Mouse (Mus musculus) forebrain, embryonic 16.5 days (tissue): ENCODE measurements at regions not wholly inside any gene's neighbourhood (a gene's known extent, or its start where the extent isn't known, plus 50 kb on each side); places are given as distances from the start of the nearest gene placed in this dataset.

Source experiments
- ATAC-seq: fragments of 200-750 bp; cut with Nextera tagmentation; 2 replicates; pipeline ENCODE4 v1.8.0; 2017; ENCODE audit warnings: mild to moderate bottlenecking, moderate library complexity
- H3K27ac ChIP-seq: fragments of 300-500 bp; sonication (generic); 2 replicates; pipeline ENCODE4 v1.5.1; 2014; ENCODE audit warnings: low read length, control low read depth
- H3K27me3 ChIP-seq: fragments of 300-500 bp; sonication (generic); replicated peaks from 2 replicates; pipeline ENCODE4 v1.6.1; 2014; ENCODE audit warnings: low read length; ENCODE audit not compliant: control insufficient read depth, insufficient read depth
- H3K36me3 ChIP-seq: fragments of 300-500 bp; sonication (generic); 2 replicates; pipeline ENCODE4 v1.6.1; 2014; ENCODE audit not compliant: control insufficient read depth, insufficient read depth
- H3K4me1 ChIP-seq: fragments of 300-500 bp; sonication (generic); replicated peaks from 2 replicates; pipeline ENCODE4 v1.6.1; 2014; ENCODE audit warnings: low read length; ENCODE audit not compliant: control insufficient read depth, insufficient read depth
- H3K4me2 ChIP-seq: fragments of 300-500 bp; sonication (generic); 2 replicates; pipeline ENCODE4 v1.6.1; 2014; ENCODE audit warnings: mild to moderate bottlenecking, low read length, control low read depth
- H3K4me3 ChIP-seq: fragments of 300-500 bp; sonication (generic); replicated peaks from 2 replicates; pipeline ENCODE4 v1.5.1; 2014; ENCODE audit warnings: mild to moderate bottlenecking, low read length, control low read depth
- H3K9ac ChIP-seq: fragments of 300-500 bp; sonication (generic); replicated peaks from 2 replicates; pipeline ENCODE4 v1.6.1; 2014; ENCODE audit warnings: low read depth, low read length, control low read depth
- H3K9me3 ChIP-seq: fragments of 300-500 bp; sonication (generic); 2 replicates; pipeline ENCODE4 v1.6.1; 2016; ENCODE audit warnings: low read length; ENCODE audit not compliant: control insufficient read depth
- WGBS: fragments of 180-500 bp; shearing (Covaris S2); extraction: QIAGEN DNeasy Blood & Tissue Kit; methylation state at CpG from one replicate; pipeline ENCODE4 v1.1.7; 2014; 5-methylcytosine and 5-hydroxymethylcytosine counted together

DNA sequence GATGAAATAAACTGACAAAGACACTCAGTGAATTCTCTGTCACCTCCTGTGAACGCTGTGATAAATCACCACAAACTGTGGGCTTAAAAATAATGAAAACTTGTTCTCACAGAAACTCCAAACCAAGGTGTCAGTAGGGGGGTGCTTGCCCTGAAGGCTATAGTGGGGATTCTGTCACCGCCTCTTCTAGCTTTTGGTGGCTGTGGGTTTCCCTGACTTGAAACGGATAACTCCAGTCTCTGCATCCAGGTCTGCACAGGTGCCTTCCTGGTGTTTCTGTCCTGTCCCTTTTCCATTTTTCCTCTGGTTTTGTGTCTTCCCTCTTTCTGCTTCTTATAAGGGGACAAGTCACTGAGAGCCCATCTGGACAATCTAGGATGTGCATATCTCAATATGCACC lies 84.6 kb upstream of the Pgrmc2 start:
- Histone ChIP-seq H3K4me2 (no peak overlapping the region), H3K9ac (no peak overlapping the region), H3K4me3 (no peak overlapping the region), H3K4me1 (no peaks in the 10 kb centered on the region), H3K36me3 (no peaks in the 10 kb centered on the region), H3K27me3 (no peaks in the 10 kb centered on the region), H3K27ac (no peak overlapping the region), H3K9me3 (no peaks in the 10 kb centered on the region)
- no peak for ATAC-seq
- 95% methylated on average over 3 of the region's 3 CpGs for WGBS

DNA sequence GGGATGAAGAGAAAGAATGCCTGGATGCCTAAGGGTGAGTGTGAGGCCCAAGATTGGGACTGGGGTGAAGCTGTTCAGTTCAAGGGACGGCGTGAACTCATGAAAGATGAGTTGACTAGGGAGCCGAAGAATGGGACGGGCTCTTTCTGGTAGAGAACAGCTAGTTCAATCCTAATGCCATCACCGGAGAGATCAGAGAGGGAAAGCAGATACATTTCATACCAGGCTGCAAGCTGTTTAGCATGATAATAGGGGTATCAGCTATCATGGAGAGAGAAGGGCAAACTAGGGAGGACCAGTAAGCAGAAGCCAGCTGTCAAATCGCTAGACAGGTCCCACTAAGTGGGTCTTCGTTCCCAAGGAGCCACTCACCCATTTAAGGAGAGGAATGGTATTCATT lies 81.9 kb upstream of the Pgrmc2 start:
- Histone ChIP-seq H3K4me3 (no peak overlapping the region), H3K4me1 (no peaks in the 10 kb centered on the region), H3K4me2 (no peak overlapping the region), H3K27ac (no peak overlapping the region), H3K36me3 (no peaks in the 10 kb centered on the region), H3K9me3 (no peaks in the 10 kb centered on the region), H3K9ac (no peak overlapping the region), H3K27me3 (no peaks in the 10 kb centered on the region)
- ATAC-seq = no peak
- WGBS = 87% methylated on average over 7 of the region's 7 CpGs

DNA sequence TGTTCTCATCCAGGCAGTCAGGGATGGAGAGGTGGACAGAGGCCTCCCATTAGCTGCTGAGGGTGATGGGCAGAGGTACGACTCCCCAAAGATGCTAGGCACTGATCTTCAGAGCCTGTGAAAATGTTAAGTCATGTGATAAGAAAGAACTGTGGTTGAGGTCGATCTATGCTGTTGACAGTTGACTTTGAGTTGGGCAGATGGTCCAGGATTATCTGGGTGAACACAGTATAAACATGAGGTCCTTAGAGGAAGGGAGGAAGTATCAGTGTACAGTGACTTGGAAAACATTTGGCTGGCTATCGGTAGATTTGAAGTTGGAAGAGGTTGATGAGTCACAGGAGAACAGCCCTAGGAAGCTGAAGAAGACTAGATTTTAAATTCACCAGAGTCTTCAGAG lies 80.9 kb upstream of the Pgrmc2 start:
- Histone ChIP-seq H3K4me3 (no peak overlapping the region), H3K9me3 (no peaks in the 10 kb centered on the region), H3K27ac (no peak overlapping the region), H3K4me1 (no peaks in the 10 kb centered on the region), H3K4me2 (no peak overlapping the region), H3K27me3 (no peaks in the 10 kb centered on the region), H3K36me3 (no peaks in the 10 kb centered on the region), H3K9ac (no peak overlapping the region)
- 88% methylated on average over 3 of the region's 3 CpGs for WGBS
- no peak for ATAC-seq

DNA sequence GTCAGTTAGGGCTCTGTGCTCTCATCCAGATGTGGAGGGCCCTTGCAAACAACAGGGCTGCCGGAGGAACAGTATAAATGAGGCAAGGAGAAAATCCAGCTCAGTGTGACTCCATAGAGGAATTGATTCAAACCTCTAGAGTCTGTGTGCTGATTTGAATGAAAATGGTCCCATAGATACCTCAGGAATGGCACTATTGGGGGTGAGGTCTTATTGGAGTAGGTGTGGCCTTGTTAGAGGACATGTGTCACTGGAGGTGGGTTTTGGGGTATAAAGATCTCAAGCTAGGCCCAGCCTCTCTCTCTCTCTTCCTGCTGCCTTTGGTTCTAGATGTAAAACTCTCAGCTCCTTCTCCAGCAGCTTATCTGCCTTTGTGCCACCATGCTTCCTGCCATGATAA lies 79.7 kb upstream of the Pgrmc2 start:
- no peak overlapping the region for H3K4me3 ChIP-seq
- H3K4me1 ChIP-seq = no peaks in the 10 kb centered on the region
- H3K27ac ChIP-seq = no peak overlapping the region
- ATAC-seq = no peak
- no peaks in the 10 kb centered on the region for H3K27me3 ChIP-seq
- H3K9me3 ChIP-seq = no peaks in the 10 kb centered on the region
- 55% methylated on average over 1 of the region's 1 CpGs for WGBS
- no peaks in the 10 kb centered on the region for H3K36me3 ChIP-seq
- no peak overlapping the region for H3K4me2 ChIP-seq
- H3K9ac ChIP-seq = no peak overlapping the region

DNA sequence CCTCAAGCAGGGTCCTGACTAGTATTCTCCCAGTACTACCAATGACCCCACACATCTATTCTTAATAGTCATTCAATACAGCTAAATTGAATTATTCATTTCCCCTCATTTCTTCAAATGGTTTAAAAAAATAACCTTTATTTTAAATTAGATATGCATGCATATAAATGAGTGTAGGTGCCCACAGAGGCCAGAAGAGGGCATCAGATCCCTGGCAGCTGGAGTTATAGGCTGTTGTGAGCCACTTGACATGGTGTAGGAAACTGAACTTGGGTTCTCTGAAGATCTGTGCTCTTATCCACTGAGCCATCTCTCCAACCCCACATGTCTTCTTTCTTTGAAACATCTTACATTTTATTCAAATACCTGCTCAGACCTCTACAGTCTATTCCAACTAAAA lies 77.8 kb upstream of the Pgrmc2 start:
- Histone ChIP-seq H3K27ac (no peak overlapping the region), H3K36me3 (no peaks in the 10 kb centered on the region), H3K4me2 (no peak overlapping the region), H3K9me3 (no peaks in the 10 kb centered on the region), H3K4me1 (no peaks in the 10 kb centered on the region), H3K4me3 (no peak overlapping the region), H3K27me3 (no peaks in the 10 kb centered on the region), H3K9ac (no peak overlapping the region)
- no peak for ATAC-seq

DNA sequence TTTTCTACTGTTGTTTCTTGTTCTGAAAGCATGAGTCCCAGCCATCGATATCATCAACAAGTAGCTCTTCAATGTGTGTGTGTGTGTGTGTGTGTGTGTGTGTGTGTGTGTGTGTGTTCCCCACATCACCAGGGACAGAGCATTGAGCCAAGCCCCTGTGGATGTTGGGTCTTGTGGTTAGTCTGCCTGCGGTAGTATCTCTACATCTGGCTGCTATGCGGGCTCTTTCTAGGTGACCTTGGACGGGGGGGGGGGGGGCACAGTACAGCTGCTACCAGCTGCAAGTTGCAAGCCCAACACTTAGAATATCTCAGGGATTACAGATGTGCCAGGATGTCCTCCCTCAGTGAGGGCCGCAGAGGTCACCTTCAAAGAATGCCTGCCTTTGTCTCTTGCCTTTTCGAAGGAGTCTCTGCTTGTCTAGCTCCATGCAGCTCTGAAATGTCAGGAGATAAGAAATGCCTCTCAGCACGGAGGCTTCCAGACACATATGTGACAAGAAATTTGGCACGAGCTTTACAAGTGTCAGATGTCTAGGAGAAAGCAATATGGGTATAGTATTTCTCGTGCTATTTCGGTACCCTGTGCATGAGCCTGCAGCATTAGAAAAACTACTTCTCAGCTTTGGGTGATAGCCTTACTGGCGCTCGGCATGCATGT lies 75.6 kb upstream of the Pgrmc2 start:
- ATAC-seq = peak; percentile 83
- no peaks in the 10 kb centered on the region for H3K36me3 ChIP-seq
- no peaks in the 10 kb centered on the region for H3K4me1 ChIP-seq
- H3K9ac ChIP-seq = no peak overlapping the region
- H3K9me3 ChIP-seq = no peaks in the 10 kb centered on the region
- no peak overlapping the region for H3K4me2 ChIP-seq
- H3K4me3 ChIP-seq = no peak overlapping the region
- H3K27me3 ChIP-seq = no peaks in the 10 kb centered on the region
- WGBS = 77% methylated on average over 12 of the region's 12 CpGs
- H3K27ac ChIP-seq = peak overlapping the region; percentile 11; the same call in 1 of the 2 replicates

DNA sequence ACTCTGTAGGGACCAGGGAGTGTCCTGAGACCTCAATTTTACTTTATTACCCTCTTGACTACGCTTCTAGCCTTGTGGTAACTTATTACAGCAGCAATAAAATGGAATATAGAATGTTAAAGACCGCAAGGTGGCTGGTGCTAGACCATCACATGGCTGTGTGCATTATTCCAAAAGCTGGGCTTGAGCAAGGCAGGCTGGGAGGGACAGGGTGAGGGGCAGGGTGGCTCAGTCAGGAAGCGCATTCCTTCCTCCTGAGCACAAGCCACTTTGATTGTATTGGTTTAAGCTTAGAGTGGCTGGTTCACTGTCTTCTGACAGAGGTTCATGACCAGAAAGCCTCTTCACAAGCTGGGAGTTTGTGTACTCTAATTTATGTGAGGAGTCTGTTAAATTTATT lies 74.6 kb upstream of the Pgrmc2 start:
- H3K27ac ChIP-seq = no peak overlapping the region
- 89% methylated on average over 3 of the region's 3 CpGs for WGBS
- no peak for ATAC-seq

DNA sequence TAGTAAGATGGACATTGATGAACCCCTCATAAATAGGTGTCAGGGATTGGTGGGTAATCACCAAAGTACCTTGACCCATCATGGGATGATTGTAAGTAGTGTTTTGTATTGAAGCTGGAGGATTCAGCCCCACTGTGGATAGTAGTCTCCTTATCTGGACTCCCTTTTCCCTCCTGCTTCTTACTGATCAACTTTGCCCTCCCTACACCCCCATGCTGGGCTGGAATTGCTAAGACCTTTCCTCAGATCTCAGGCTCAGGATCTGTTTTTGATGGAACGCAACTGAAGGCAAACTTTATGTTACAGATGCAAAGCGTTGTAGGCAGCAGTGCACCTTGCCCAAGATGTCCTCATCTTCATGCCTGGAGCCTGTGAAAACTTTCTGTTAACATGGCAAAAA lies 73.7 kb upstream of the Pgrmc2 start:
- 97% methylated on average over 2 of the region's 2 CpGs for WGBS
- H3K9me3 ChIP-seq = no peaks in the 10 kb centered on the region
- H3K36me3 ChIP-seq = no peaks in the 10 kb centered on the region
- H3K27ac ChIP-seq = no peak overlapping the region
- H3K4me1 ChIP-seq = no peaks in the 10 kb centered on the region
- no peak overlapping the region for H3K4me3 ChIP-seq
- H3K27me3 ChIP-seq = no peaks in the 10 kb centered on the region
- no peak for ATAC-seq
- no peak overlapping the region for H3K4me2 ChIP-seq
- no peak overlapping the region for H3K9ac ChIP-seq

More for the DNA sequence above, 74.6 kb upstream of the Pgrmc2 start:
- H3K9me3 ChIP-seq = no peaks in the 10 kb centered on the region
- no peak overlapping the region for H3K4me2 ChIP-seq
- H3K4me3 ChIP-seq = no peak overlapping the region
- H3K36me3 ChIP-seq = no peaks in the 10 kb centered on the region
- H3K27me3 ChIP-seq = no peaks in the 10 kb centered on the region
- no peaks in the 10 kb centered on the region for H3K4me1 ChIP-seq
- H3K9ac ChIP-seq = no peak overlapping the region

DNA sequence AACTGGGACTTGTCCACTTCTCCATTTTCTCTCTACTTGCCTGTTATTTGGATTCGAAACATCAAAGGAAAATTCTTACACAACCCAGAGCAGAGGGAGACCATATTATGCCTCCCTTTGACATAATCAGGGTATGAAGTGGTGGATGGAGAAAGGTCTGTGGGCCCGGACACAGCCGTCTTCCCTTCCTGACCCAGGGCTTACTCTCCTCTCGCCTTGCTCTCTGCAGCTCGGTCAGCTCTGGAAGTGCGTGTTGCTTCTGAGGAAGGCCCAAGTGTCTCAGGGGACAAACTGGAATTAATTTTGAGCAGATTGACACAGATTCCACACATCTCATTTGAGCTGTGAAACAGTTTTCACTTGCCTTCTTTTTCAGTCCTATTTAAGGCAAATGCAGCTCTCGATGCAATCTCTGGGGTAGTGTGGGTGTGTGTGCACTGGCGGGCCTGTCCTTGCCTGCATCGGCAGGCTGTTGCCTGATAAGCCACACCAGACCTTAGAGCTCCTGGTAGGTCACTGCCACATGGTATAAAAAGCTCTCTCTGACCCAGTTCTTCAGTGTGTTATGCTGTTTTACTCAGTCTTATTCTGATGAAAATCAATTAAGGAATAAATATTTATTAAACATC lies 72.4 kb upstream of the Pgrmc2 start:
- H3K9ac ChIP-seq = 0 out of 2 replicates have a peak overlapping the region, but pooled peaks have one; percentile 11
- H3K4me2 ChIP-seq = no peak overlapping the region
- no peaks in the 10 kb centered on the region for H3K4me1 ChIP-seq
- no peaks in the 10 kb centered on the region for H3K36me3 ChIP-seq
- H3K27ac ChIP-seq = peak overlapping the region; percentile 33; the same call in 1 of the 2 replicates
- H3K27me3 ChIP-seq = no peaks in the 10 kb centered on the region
- no peaks in the 10 kb centered on the region for H3K9me3 ChIP-seq
- no peak overlapping the region for H3K4me3 ChIP-seq
- no peak for ATAC-seq
- 76% methylated on average over 9 of the region's 9 CpGs for WGBS

DNA sequence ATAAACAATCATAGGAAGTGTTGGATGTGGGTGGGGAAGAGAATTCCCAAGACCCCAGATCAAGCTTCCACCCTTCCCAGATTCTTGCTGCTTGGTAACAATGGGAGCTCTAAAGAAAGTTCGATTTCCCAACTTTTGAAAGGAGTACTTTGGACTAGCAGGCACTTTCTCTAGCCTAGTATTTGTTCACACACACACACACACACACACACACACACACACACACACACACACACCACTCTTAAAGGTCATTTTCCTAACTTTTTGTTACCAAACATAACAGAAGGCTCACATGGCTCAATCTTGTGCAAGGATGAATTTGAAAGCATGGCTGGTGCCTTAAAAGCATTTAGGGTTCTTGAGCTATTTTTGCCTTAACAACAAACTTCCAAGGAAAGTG lies 71.6 kb upstream of the Pgrmc2 start:
- 62% methylated on average over 1 of the region's 1 CpGs for WGBS
- Histone ChIP-seq H3K4me1 (no peaks in the 10 kb centered on the region), H3K4me2 (no peak overlapping the region), H3K36me3 (no peaks in the 10 kb centered on the region), H3K27ac (no peak overlapping the region), H3K4me3 (no peak overlapping the region), H3K27me3 (no peaks in the 10 kb centered on the region), H3K9me3 (no peaks in the 10 kb centered on the region), H3K9ac (no peak overlapping the region)
- ATAC-seq = no peak
